Mouse (Mus musculus) lung, adult 18-20 months (tissue): Measurements from ENCODE around the gene Zfp598.

Source experiments
- DNase-seq, 2 experiments: peaks; one replicate each; pipeline ENCODE4 v3.0.0; 2022; ENCODE audit warnings: mixed read lengths in 2 of 2

Zfp598 gene

GRCm38 (mm10) chr17:24669545-24670245 lies at the start of gene Zfp598:
Zfp598 (plus strand) TSS chr17:24669687.
- DNase-seq: peak; percentile 93 to 95

DNA sequence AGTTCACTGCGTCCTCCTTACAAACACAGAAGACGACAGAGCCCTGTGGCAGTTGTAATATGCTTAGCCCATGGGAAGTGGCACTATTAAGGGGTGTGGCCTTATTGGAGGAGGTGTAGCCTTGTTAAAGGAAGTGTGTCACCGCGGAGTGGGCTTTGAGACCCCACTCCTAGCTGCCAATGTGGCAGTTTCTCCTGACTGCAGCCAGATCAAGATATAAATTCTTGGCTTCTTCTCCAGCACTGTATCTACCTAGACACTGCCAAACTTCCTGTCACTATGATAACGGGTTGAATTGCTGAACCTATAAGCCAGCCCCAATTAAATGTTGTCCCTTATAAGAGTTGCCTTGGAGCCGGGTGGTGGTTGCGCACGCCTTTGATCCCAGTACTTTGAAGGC lies 44.0 kb upstream of the Zfp598 start:
- DNase-seq: no peak

GRCm38 (mm10) chr17:24628646-24629045 lies 40.8 kb upstream of the Zfp598 start:
- DNase-seq: peak; percentile 72 to 78

- no peak for DNase-seq
Measured at GRCm38 (mm10) chr17:24630072-24630471, 39.4 kb upstream of the Zfp598 start.

DNA sequence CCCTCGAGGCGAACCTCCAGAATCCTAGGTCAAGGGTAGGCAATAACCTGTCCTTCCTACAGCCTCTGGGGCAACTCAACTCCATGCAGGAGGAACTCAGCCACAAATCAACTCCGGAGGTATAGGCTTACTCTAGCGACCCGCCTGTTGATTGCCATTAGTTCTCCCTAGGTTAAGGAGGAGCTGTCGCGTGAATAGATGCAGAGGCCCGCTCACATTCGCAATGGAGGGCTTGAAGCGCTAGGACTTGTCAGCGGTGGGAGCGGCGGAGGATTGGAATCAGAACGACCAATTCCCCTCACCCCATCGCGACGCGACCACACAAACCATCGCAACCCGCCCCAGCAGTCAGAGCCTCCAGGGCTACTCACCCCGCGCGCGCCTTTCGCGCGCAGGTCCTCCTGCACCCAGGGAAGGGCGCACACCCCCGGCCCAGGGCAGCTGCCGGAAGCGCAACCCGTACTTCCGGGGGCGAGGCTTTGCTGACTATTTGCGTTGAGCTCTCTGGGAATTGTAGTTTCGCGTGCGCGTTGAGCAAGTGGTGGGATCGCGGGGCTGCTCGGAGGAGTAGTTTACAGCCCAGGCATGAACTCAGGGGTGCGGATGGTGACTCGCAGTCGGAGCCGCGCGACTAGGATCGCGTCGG lies 37.2 kb upstream of the Zfp598 start, which contains the start of the genes Tsc2 and Nthl1:
Tsc2 (minus strand) TSS at position 464 of the 646 bp plus-strand sequence.
Nthl1 (plus strand) TSS at position 514 of the 646 bp plus-strand sequence.
- DNase-seq: peak; percentile 84 to 90

- DNase-seq: peak; percentile 87 to 91
Measured at GRCm38 (mm10) chr17:24632813-24633449, 36.6 kb upstream of the Zfp598 start.

DNA sequence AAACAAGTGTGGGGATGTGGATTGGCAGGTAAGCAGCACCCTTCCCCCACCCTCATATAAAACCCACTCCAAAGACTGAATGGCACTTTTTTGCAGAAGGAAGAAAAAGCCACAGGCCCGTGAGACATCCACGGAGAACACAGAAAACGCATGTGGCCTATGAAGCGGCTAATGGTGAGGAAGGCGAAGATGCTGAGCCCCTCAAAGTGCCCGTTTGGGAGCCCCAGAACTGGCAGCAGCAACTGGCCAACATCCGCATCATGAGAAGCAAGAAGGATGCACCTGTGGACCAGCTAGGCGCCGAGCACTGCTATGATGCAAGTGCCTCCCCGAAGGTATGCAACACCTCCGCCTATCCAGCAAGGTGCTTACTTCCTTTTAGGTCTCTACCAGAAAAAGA lies 35.7 kb upstream of the Zfp598 start:
- DNase-seq: no peak

DNA sequence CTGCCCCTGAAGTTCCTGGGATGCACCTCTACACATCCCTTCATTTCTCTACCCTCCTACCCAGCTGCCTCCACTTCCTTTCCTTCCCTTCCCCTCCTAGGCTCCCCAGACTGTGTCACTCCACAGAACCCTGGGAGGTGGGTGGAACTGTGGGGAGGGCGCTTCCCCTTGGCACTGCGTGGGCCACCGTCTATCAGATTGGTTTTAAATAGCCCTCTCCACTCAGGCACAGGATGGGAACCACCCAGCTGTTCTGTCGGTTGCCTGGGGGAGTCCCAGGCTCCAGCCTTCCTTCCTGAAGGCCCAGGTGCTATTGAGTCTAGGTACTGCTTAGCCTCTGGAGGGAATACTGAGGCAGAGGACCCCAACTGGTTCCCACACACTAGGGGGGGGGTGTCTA lies 34.5 kb upstream of the Zfp598 start:
- peak; percentile 74 to 80 for DNase-seq

DNA sequence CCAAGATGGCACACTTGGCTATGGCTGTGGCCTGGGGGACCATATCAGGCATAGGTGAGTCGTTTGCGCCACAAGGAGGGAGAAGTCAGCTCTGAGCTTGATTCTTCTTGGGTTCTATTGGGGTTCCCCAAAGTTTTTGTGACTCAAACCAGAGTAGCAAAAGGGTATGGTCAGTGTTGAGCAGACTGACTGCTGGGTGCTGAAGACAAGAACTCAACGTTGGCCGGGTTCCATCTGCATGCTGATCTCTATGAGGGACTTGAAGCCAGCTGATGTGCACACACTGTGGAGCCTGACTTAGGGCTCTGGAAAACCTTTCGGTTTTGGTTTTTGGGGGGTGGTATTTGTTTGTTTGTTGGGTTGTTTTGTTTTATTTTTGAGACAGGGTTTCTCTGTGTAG lies 33.8 kb upstream of the Zfp598 start:
- no peak for DNase-seq

- peak; percentile 81 to 86 for DNase-seq
Measured at GRCm38 (mm10) chr17:24636781-24637481, 32.6 kb upstream of the Zfp598 start.

DNA sequence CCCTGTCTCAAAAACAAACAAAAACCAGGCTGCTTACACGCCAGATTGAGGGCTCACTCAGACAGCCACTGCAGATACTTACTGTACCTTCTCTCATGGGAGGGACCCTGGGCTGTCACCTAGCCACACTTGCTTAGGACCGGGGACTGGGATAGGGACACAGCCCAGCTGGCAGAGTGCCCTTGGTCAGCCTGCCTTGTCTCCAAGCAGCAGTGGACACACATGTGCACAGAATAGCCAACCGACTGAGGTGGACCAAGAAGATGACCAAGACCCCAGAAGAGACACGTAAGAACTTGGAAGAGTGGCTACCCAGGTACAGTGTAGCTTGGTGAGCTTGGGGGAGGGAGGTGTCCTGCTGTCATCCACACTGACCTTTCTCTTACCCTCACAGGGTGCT lies 31.3 kb upstream of the Zfp598 start:
- no peak for DNase-seq

DNA sequence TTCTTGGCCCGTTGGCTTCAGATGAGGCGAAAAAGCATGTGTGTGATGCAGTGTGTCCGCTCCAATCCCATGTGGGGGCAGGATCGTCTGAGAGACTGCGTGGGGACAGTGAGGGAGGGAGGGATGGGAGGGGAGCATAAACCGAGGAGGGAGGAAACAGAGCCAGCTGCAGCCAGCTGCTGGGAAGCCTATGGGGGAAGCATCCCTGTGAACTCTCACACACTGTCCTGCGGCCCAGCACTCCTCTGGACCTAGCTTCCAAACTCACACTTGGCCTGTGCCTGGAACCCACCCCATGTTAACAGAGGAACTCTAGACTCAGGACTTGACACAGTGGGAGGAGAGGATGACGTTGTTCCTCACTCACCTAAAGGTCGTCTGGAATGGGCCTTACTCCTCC lies 30.6 kb upstream of the Zfp598 start:
- DNase-seq: peak; percentile 55 to 62

GRCm38 (mm10) chr17:24639571-24639988 lies 29.9 kb upstream of the Zfp598 start:
- no peak for DNase-seq

GRCm38 (mm10) chr17:24640119-24640518 lies 29.4 kb upstream of the Zfp598 start:
- DNase-seq: no peak

- DNase-seq: no peak
Measured at GRCm38 (mm10) chr17:24640581-24640980, 28.9 kb upstream of the Zfp598 start.

GRCm38 (mm10) chr17:24641944-24642343 lies 27.5 kb upstream of the Zfp598 start:
- DNase-seq: no peak

- DNase-seq: no peak
Measured at GRCm38 (mm10) chr17:24642791-24643343, 26.6 kb upstream of the Zfp598 start.

GRCm38 (mm10) chr17:24644030-24644715 lies 25.3 kb upstream of the Zfp598 start:
- peak; percentile 63 to 69 for DNase-seq

GRCm38 (mm10) chr17:24644875-24645721 lies 24.4 kb upstream of the Zfp598 start:
- peak; percentile 74 to 85 for DNase-seq

DNA sequence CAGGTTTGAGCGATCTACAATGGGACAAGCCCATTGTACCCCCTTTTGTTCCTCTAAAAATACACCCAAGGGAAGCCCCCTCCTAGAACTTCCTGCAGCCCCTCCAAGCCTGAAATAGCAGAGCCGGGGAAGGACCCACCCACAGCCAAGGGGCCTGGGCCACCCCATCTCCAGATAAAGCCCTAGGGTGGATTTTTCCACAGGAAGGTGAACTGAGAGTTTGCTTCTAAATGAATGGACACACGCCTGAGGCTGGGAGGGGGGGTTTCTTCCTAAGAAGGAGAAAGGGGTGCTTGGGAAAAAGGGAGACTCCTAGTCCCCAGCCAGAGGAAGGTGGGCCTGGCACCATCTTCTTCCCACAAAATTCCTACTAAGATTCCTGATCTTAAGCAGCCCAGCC lies 23.6 kb upstream of the Zfp598 start:
- DNase-seq: peak; percentile 63 to 76

DNA sequence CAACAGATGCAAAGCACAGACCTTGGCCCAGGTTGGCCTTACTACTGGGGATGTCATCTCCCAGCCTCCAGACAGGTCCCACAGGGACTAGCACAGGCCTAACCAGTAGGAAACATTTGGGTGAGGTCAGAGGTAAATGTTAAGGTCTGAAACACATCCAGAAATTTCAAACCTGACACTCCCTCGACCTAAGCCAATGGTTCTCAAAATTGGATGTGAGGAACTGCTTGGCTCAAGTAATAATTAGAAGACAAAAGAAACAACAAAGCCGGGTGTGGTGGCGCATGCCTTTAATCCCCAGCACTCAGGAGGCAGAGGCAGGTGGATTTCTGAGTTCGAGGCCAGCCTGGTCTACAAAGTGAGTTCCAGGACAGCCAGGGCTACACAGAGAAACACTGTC lies 23.1 kb upstream of the Zfp598 start:
- DNase-seq: no peak
